In the genomic region with DNA sequence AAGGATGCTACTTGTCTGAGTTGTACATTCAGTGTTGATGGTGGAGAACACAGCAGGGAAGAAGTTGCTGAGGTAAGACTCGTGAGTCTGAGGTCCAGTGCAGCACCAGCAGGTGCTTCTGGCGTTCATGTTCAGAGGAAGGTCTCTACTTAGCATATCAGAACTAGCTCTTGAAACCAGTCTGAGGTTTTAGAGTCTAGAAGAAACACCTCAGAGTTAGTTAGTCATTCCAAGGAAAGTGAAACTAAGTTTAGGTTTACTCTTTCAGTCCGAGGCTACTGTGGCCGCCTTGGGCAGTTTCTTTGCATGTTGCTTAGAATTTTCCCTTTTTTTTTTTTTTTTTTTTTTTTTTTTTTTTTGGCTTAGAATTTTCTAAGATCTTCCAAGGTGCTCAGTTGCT, we compare ENCODE assay signal across 29 mouse cellular contexts. TPM values are rescaled to one million over a fixed set of nuclear protein-coding genes. Genes with fewer than 3 reads are reported as not detected.
A peak's percentile ranks its signal among the peaks of the same experiment; 100 is the strongest.
DNase-seq lines count a peak whose midpoint lies in the region; ATAC-seq and TF ChIP-seq lines count a peak whose summit lies in the region.
"Had no signal": no experiment of that assay in that cellular context is flagged by ENCODE, and none has a peak within 500 bp of the region (broad histone marks: within the 10 kb centered on the region; RNA-seq: fewer than 3 reads in every experiment).

No protein-coding gene starts in this region.

- DNase-seq in CD4-positive, CD25-positive, alpha-beta regulatory T cell, adult 2 months (ENCODE audit: low read depth, low spot score) = peak; percentile 15
- no peak for DNase-seq in kidney, adult 2 months
- DNase-seq in ES-E14 (ENCODE audit: low read depth, low spot score) = no peak
- no peak for DNase-seq in forebrain, postnatal 0 days
- no peak for DNase-seq in frontal cortex, postnatal 14 days (ENCODE audit: low spot score in 2 of 2)
- DNase-seq: adrenal gland, postnatal 25 days; cerebellum, adult 11-12 months; cerebellum, adult 9-11 months; gastrocnemius, postnatal 36 days; heart, postnatal 36 days; kidney, adult 18-20 months; kidney, postnatal 4 days; lung, adult 18-20 months; lung, postnatal 10 days; right cerebral cortex, adult 18-20 months; spleen, adult 18-20 months; thymus, postnatal 14 days had no signal

- ATAC-seq in CD4-positive, CD25-positive, alpha-beta regulatory T cell, adult 4 months = no peak
- ATAC-seq in kidney, embryonic 14.5 days (ENCODE audit: low FRiP score, low TSS enrichment) = no peak
- ATAC-seq in forebrain, postnatal 0 days = no peak
- ATAC-seq: midbrain, embryonic 15.5 days; Patski had no signal

- H3K27me3 ChIP-seq in kidney, adult 2 months (replicated peaks; ENCODE audit: control insufficient read depth, insufficient read depth, low read length) = no peaks in the 10 kb centered on the region
- H3K27me3 ChIP-seq in kidney, embryonic 14.5 days (ENCODE audit: control insufficient read depth, insufficient read depth, low read length) = no peaks in the 10 kb centered on the region
- no peaks in the 10 kb centered on the region for H3K27me3 ChIP-seq in forebrain, postnatal 0 days (ENCODE audit: insufficient read depth, low read length)
- H3K27me3 ChIP-seq: hindbrain, embryonic 13.5 days; limb, embryonic 13.5 days; midbrain, embryonic 15.5 days; neural tube, embryonic 15.5 days; Patski had no signal

- no peak for TF ChIP-seq CTCF in kidney, adult 2 months (conservative IDR thresholded peaks at IDR 0.05; ENCODE audit: insufficient read depth, insufficient read length, low read depth, low read length)
- TF ChIP-seq CTCF in forebrain, postnatal 0 days (IDR thresholded peaks at IDR 0.05; ENCODE audit: low read depth) = no peak

- H3K36me3 ChIP-seq in kidney, adult 2 months (ENCODE audit: control insufficient read depth, insufficient read depth, low read length) = peaks cover 8% of the 10 kb centered on the region; the same call in 1 of the 2 replicates
- H3K36me3 ChIP-seq in kidney, embryonic 14.5 days (ENCODE audit: control insufficient read depth, insufficient read depth, low read length) = peaks cover 79% of the 10 kb centered on the region
- H3K36me3 ChIP-seq in ES-E14 (ENCODE audit: control insufficient read depth, insufficient read depth, low read length, poor library complexity, severe bottlenecking) = peaks cover 48% of the 10 kb centered on the region
- peaks cover 56% of the 10 kb centered on the region for H3K36me3 ChIP-seq in forebrain, postnatal 0 days (ENCODE audit: insufficient read depth)

- H3K9ac ChIP-seq in kidney, embryonic 14.5 days (ENCODE audit: low read depth, low read length) = no peak overlapping the region
- H3K9ac ChIP-seq in ES-E14 (ENCODE audit: insufficient read depth, low read depth, low read length, poor library complexity, severe bottlenecking) = no peak overlapping the region
- H3K9ac ChIP-seq in forebrain, postnatal 0 days = no peak overlapping the region
- H3K9ac ChIP-seq: hindbrain, embryonic 13.5 days; limb, embryonic 13.5 days; midbrain, embryonic 15.5 days; neural tube, embryonic 15.5 days had no signal

- WGBS in kidney, adult 2 months = 30% methylated on average over 4 of the region's 4 CpGs
- 82% methylated on average over 4 of the region's 4 CpGs for WGBS in kidney, embryonic 14.5 days
- 78% methylated on average over 4 of the region's 4 CpGs for WGBS in forebrain, postnatal 0 days

- H3K9me3 ChIP-seq in kidney, embryonic 14.5 days (ENCODE audit: control insufficient read depth, low read length) = no peaks in the 10 kb centered on the region
- no peaks in the 10 kb centered on the region for H3K9me3 ChIP-seq in ES-E14 (ENCODE audit: control insufficient read depth, insufficient read depth, low read depth, low read length)
- no peaks in the 10 kb centered on the region for H3K9me3 ChIP-seq in forebrain, postnatal 0 days (ENCODE audit: low read length)
- H3K9me3 ChIP-seq: hindbrain, embryonic 13.5 days; limb, embryonic 13.5 days; midbrain, embryonic 10.5 days; midbrain, embryonic 15.5 days; neural tube, embryonic 15.5 days had no signal

- no peak overlapping the region for H3K4me2 ChIP-seq in kidney, embryonic 14.5 days (replicated peaks; ENCODE audit: low read depth, low read length)
- H3K4me2 ChIP-seq in forebrain, postnatal 0 days (ENCODE audit: low read depth) = no peak overlapping the region
- H3K4me2 ChIP-seq: heart, embryonic 11.5 days; hindbrain, embryonic 13.5 days; limb, embryonic 13.5 days; liver, embryonic 11.5 days; midbrain, embryonic 15.5 days; neural tube, embryonic 15.5 days had no signal

- H3K27ac ChIP-seq in kidney, adult 2 months (ENCODE audit: insufficient read depth, low read depth, low read length) = peak overlapping the region; percentile 68; the same call in 1 of the 2 replicates
- no peak overlapping the region for H3K27ac ChIP-seq in kidney, embryonic 14.5 days (ENCODE audit: low read depth, low read length)
- no peak overlapping the region for H3K27ac ChIP-seq in ES-E14 (ENCODE audit: insufficient read depth, low read depth, low read length, poor library complexity, severe bottlenecking)
- no peak overlapping the region for H3K27ac ChIP-seq in forebrain, postnatal 0 days (ENCODE audit: low read depth, low read length)
- H3K27ac ChIP-seq: hindbrain, embryonic 13.5 days; kidney, postnatal 0 days; limb, embryonic 13.5 days; midbrain, embryonic 10.5 days; midbrain, embryonic 15.5 days; neural tube, embryonic 15.5 days had no signal

- TF ChIP-seq POLR2A in kidney, adult 2 months (IDR thresholded peaks at IDR 0.05; ENCODE audit: low read depth, low read length) = no peak

- H3K4me1 ChIP-seq in kidney, adult 2 months (ENCODE audit: control insufficient read depth, insufficient read depth, low read length) = peaks cover 3% of the 10 kb centered on the region
- no peaks in the 10 kb centered on the region for H3K4me1 ChIP-seq in kidney, embryonic 14.5 days (ENCODE audit: control insufficient read depth, insufficient read depth, low read length)
- H3K4me1 ChIP-seq in ES-E14 (ENCODE audit: control insufficient read depth in 2 of 2, insufficient read depth in 2 of 2, low read length in 2 of 2, poor library complexity in 1 of 2) = no peaks in the 10 kb centered on the region; a peak in 1 of 4 replicates
- no peaks in the 10 kb centered on the region for H3K4me1 ChIP-seq in forebrain, postnatal 0 days (ENCODE audit: insufficient read depth)
- H3K4me1 ChIP-seq: hindbrain, embryonic 13.5 days; limb, embryonic 13.5 days; midbrain, embryonic 10.5 days; midbrain, embryonic 15.5 days had no signal

- H3K4me3 ChIP-seq in kidney, adult 2 months (ENCODE audit: insufficient read depth, low read depth, low read length) = no peak overlapping the region
- no peak overlapping the region for H3K4me3 ChIP-seq in kidney, embryonic 14.5 days (ENCODE audit: low read length)
- H3K4me3 ChIP-seq in ES-E14 (ENCODE audit: insufficient read depth in 1 of 2, low read depth in 1 of 2, low read length in 2 of 2, poor library complexity in 1 of 2, severe bottlenecking in 1 of 2) = no peak overlapping the region
- H3K4me3 ChIP-seq in forebrain, postnatal 0 days (ENCODE audit: low read depth, low read length) = no peak overlapping the region
- H3K4me3 ChIP-seq: erythroblast, embryonic 14.5 days; hindbrain, embryonic 13.5 days; limb, embryonic 13.5 days; midbrain, embryonic 10.5 days; midbrain, embryonic 15.5 days; neural tube, embryonic 15.5 days had no signal

- in situ Hi-C loops in ES-E14 (cut with MboI; ENCODE audit: low sequenced_read_pairs in 2 of 2, unreplicated experiment in 2 of 2) = no loop called here

TF ChIP-seq in ES-E14, 5 proteins besides CTCF, POLR2A, EP300 and RAD21:
- TF ChIP-seq HCFC1 (IDR thresholded peaks at IDR 0.05; ENCODE audit: borderline replicate concordance, insufficient read depth, low read length) = no peak
- no peak for TF ChIP-seq CHD2 (IDR thresholded peaks at IDR 0.05; ENCODE audit: low read depth, low read length)
- TF ChIP-seq ZNF384 (IDR thresholded peaks at IDR 0.05; ENCODE audit: low read depth, low read length) = peak; percentile 81; the same call in 1 of the 2 replicates
TF ChIP-seq in ES-E14: peak in this region for 1.

RNA-seq across cellular contexts. Expression of a gene that starts 16.6 kb away (rescaled TPM):
- 1 to 10 TPM; 4.5 to 4.7 TPM for polyA plus RNA-seq in CD4-positive, CD25-positive, alpha-beta regulatory T cell, adult 4 months (2017; shearing (Covaris generic))
- polyA plus RNA-seq in kidney, adult 2 months (2012; rRNA removed) = 104 and 118 TPM in 2 replicates
- polyA plus RNA-seq in kidney, embryonic 14.5 days (2014; fragmentation: Nextera tagmentation; extraction: Ambion mirVana) = 448 and 806 TPM in 2 replicates
- 302 and 324 TPM in 2 replicates for total RNA-seq in ES-E14 (2012; rRNA removed)
- 391 and 472 TPM in 2 replicates for total RNA-seq in forebrain, postnatal 0 days (2014; rRNA removed)
- 180 and 278 TPM in 2 replicates for polyA plus RNA-seq in forebrain, postnatal 0 days (2015; fragmentation: Nextera tagmentation; extraction: Ambion mirVana)

Comparison
In these comparisons a context has a peak if more than half of its experiments do, and no peak if none do; other contexts are left out.
1. RNA of a gene that starts 16.6 kb away (polyA plus RNA-seq): 448 to 806 TPM in kidney, embryonic 14.5 days, 180 to 278 TPM in forebrain, postnatal 0 days and 104 to 118 TPM in kidney, adult 2 months; 4.5 to 4.7 TPM in CD4-positive, CD25-positive, alpha-beta regulatory T cell, adult 4 months; every median in the first group is over 10 times any median in the second.